Mouse (Mus musculus): ENCODE data around the gene Mlx.

- TF ChIP-seq CTCF (conservative IDR thresholded peaks at IDR 0.05 in 1 of 2, IDR thresholded peaks at IDR 0.05 in 1 of 2; ENCODE audit: low read depth in 2 of 2, low read length in 2 of 2) (no peak), TCF12 (IDR thresholded peaks at IDR 0.05; ENCODE audit: low read depth, low read length) (no peak), HCFC1 (IDR thresholded peaks at IDR 0.05; ENCODE audit: low read depth, low read length) (no peak), EP300 (IDR thresholded peaks at IDR 0.05; ENCODE audit: low read length) (no peak), ZC3H11A (IDR thresholded peaks at IDR 0.05; ENCODE audit: low read depth, low read length) (no peak), POLR2A (IDR thresholded peaks at IDR 0.05; ENCODE audit: low read depth, low read length) (no peak), E2F4 (IDR thresholded peaks at IDR 0.05; ENCODE audit: insufficient replicate concordance, low read depth, low read length) (no peak), NRF1 (IDR thresholded peaks at IDR 0.05; ENCODE audit: low read depth, low read length) (no peak), KAT2A (IDR thresholded peaks at IDR 0.05; ENCODE audit: insufficient replicate concordance, low read length) (no peak), JUN (IDR thresholded peaks at IDR 0.05; ENCODE audit: insufficient read depth, low read depth, low read length) (no peak), ZNF384 (IDR thresholded peaks at IDR 0.05; ENCODE audit: low read depth, low read length) (no peak), PAX5 (IDR thresholded peaks at IDR 0.05; ENCODE audit: low read length) (no peak), CHD1 (IDR thresholded peaks at IDR 0.05; ENCODE audit: low read depth, low read length) (no peak), MAX (IDR thresholded peaks at IDR 0.05; ENCODE audit: low read length) (no peak)
These were observed 41.3 kb upstream of the Mlx start for GRCm38 (mm10) chr11:101045826-101046225.
